Mouse (Mus musculus) neural tube, embryonic 13.5 days (tissue): ENCODE results near the gene Pir. TPM values are rescaled to one million over a fixed set of nuclear protein-coding genes. Genes with fewer than 3 reads are reported as not detected.

Experiments
- ATAC-seq: fragments of 200-750 bp; cut with Nextera tagmentation; 2 replicates; pipeline ENCODE4 v1.8.0; 2017; ENCODE audit warnings: low read depth, mild to moderate bottlenecking, moderate TSS enrichment, moderate library complexity
- H3K27ac ChIP-seq: fragments of 300-500 bp; sonication (generic); replicated peaks from 2 replicates; pipeline ENCODE4 v1.5.1; 2015; ENCODE audit warnings: moderate library complexity, mild to moderate bottlenecking, inconsistent platforms
- H3K27me3 ChIP-seq: fragments of 300-500 bp; sonication (generic); 2 replicates; pipeline ENCODE4 v1.6.1; 2015; ENCODE audit warnings: mild to moderate bottlenecking, inconsistent platforms
- H3K36me3 ChIP-seq: fragments of 300-500 bp; sonication (generic); 2 replicates; pipeline ENCODE4 v1.6.1; 2015; ENCODE audit warnings: mild to moderate bottlenecking, inconsistent platforms
- H3K4me1 ChIP-seq: fragments of 300-500 bp; sonication (generic); replicated peaks from 2 replicates; pipeline ENCODE4 v1.6.1; 2015; ENCODE audit warnings: inconsistent platforms
- H3K4me2 ChIP-seq: fragments of 300-500 bp; sonication (generic); 2 replicates; pipeline ENCODE4 v1.6.1; 2015; ENCODE audit warnings: inconsistent platforms, mild to moderate bottlenecking, moderate library complexity
- H3K4me3 ChIP-seq: fragments of 300-500 bp; sonication (generic); 2 replicates; pipeline ENCODE4 v1.5.1; 2015; ENCODE audit warnings: mild to moderate bottlenecking, inconsistent platforms
- H3K9ac ChIP-seq: fragments of 300-500 bp; sonication (generic); 2 replicates; pipeline ENCODE4 v1.6.1; 2015; ENCODE audit warnings: moderate library complexity, mild to moderate bottlenecking, inconsistent platforms
- H3K9me3 ChIP-seq: fragments of 300-500 bp; sonication (generic); 2 replicates; pipeline ENCODE4 v1.6.1; 2016; ENCODE audit warnings: inconsistent platforms
- WGBS: fragments of 180-500 bp; shearing (Covaris S2); methylation state at CpG from one replicate; pipeline ENCODE4 v1.1.7; 2015; 5-methylcytosine and 5-hydroxymethylcytosine counted together
- polyA plus RNA-seq: library from polyadenylated mRNA; unstranded; fragments of >200 nt; fragmentation: Nextera tagmentation; extraction: Ambion mirVana; gene quantifications from 2 replicates; pipeline ENCODE4 v1.2.1, GENCODE M21; 2015

Gene Pir
- polyA plus RNA-seq, 1 experiment from 2014 or later: 3.2 TPM

DNA sequence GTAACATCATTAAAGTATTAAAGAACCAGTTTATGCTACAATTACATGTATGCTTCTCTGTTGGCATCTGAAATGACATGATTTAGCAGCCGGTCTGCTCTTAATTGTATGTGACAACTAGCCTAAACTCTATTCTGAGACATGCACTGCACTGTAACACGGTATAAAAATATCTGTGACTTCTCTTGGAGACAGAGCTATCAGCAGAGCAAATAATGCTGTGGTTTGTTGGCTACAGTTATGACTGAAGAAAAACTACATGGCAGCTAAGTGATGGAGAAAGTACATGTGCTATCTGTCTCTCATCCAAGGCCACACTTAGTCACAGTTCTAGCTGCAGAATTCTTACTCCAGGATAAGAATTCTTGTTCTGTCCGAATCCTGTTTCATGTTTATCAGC, 79.8 kb downstream of the Pir start:
- H3K27me3 ChIP-seq: no peaks in the 10 kb centered on the region
- H3K4me2 ChIP-seq: no peak overlapping the region
- H3K9ac ChIP-seq: no peak overlapping the region
- no peak for ATAC-seq
- H3K36me3 ChIP-seq: no peaks in the 10 kb centered on the region
- no peaks in the 10 kb centered on the region for H3K9me3 ChIP-seq
- no peak overlapping the region for H3K27ac ChIP-seq
- 87% methylated on average over 3 of the region's 3 CpGs for WGBS
- no peak overlapping the region for H3K4me3 ChIP-seq
- H3K4me1 ChIP-seq: no peaks in the 10 kb centered on the region

GRCm38 (mm10) chrX:164365153-164365865, 96.1 kb downstream of the Pir start:
- Histone ChIP-seq H3K27me3 (no peaks in the 10 kb centered on the region; the same call in 1 of the 2 replicates), H3K4me2 (no peak overlapping the region), H3K9me3 (no peaks in the 10 kb centered on the region), H3K4me1 (no peaks in the 10 kb centered on the region), H3K9ac (no peak overlapping the region), H3K4me3 (no peak overlapping the region), H3K36me3 (no peaks in the 10 kb centered on the region), H3K27ac (no peak overlapping the region)
- 84% methylated on average over 4 of the region's 4 CpGs for WGBS
- ATAC-seq: no peak

DNA sequence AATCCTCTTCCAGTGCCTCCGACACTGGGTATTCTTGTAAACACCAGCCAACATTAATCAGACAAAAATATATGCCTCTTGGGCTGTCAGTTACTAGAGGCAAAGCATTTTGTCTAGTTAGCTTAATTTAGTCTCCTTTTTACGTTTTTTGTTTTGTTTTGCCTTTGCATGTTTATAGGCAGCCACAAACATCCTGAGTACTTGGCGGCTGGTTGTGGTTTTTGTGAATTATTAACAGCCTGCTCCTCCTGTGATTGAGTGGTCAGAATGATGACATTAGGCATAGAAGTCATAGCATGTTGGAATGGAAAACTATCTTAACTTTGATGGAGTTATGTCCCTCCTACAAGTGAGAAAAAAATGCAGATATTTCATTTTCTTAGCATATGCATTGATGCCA, 101.4 kb downstream of the Pir start:
- Histone ChIP-seq H3K27ac (no peak overlapping the region), H3K27me3 (peaks cover 5% of the 10 kb centered on the region; the same call in 1 of the 2 replicates), H3K36me3 (no peaks in the 10 kb centered on the region), H3K4me1 (no peaks in the 10 kb centered on the region), H3K9me3 (no peaks in the 10 kb centered on the region), H3K4me2 (no peak overlapping the region), H3K4me3 (no peak overlapping the region), H3K9ac (no peak overlapping the region)
- 86% methylated on average over 3 of the region's 3 CpGs for WGBS
- ATAC-seq: no peak

- Histone ChIP-seq H3K9me3 (no peaks in the 10 kb centered on the region), H3K27me3 (peaks cover 5% of the 10 kb centered on the region; the same call in 1 of the 2 replicates), H3K36me3 (no peaks in the 10 kb centered on the region), H3K27ac (no peak within 1 kb of the TSS), H3K4me1 (no peaks in the 10 kb centered on the region), H3K4me3 (no peak within 1 kb of the TSS), H3K4me2 (no peak within 1 kb of the TSS), H3K9ac (no peak within 1 kb of the TSS)
- ATAC-seq: no peak
- 37% methylated on average over 3 of the region's 3 CpGs for WGBS
These were observed 103.9 kb downstream of the Pir start, which contains the start of gene Vegfd for GRCm38 (mm10) chrX:164373081-164373480. Gene Vegfd, plus strand, starts transcription at chrX:164373378.

- ATAC-seq: no peak
- H3K9ac ChIP-seq: no peak overlapping the region
- no peaks in the 10 kb centered on the region for H3K36me3 ChIP-seq
- no peak overlapping the region for H3K4me3 ChIP-seq
- H3K4me1 ChIP-seq: no peaks in the 10 kb centered on the region
- H3K27me3 ChIP-seq: peaks cover 5% of the 10 kb centered on the region; the same call in 1 of the 2 replicates
- H3K9me3 ChIP-seq: no peaks in the 10 kb centered on the region
- no peak overlapping the region for H3K4me2 ChIP-seq
- 60% methylated on average over 5 of the region's 5 CpGs for WGBS
- H3K27ac ChIP-seq: no peak overlapping the region
These were observed 105.4 kb downstream of the Pir start for GRCm38 (mm10) chrX:164374586-164374985.

DNA sequence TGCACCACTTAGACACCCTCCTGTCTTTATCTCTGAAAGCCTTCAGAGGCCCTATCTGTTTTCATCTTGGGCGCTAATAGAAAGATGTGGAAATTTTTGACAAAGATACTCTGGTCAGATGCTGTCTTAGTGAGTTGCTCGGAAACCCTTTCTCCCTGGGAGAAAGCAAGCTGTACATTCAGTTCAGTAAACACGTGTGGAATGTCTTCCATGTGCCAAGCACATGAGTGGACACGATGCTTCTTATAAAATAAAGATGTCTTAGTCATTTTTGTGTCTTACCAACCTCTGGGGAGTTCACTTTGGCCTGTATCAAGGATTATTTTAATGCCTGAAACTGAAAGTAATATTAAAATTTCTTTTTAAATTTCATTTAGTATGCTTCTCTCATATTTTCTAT, 110.5 kb downstream of the Pir start:
- WGBS: 80% methylated on average over 4 of the region's 4 CpGs
- no peaks in the 10 kb centered on the region for H3K36me3 ChIP-seq
- H3K27me3 ChIP-seq: peaks cover 8% of the 10 kb centered on the region
- H3K4me3 ChIP-seq: no peak overlapping the region
- no peaks in the 10 kb centered on the region for H3K9me3 ChIP-seq
- ATAC-seq: no peak
- no peak overlapping the region for H3K4me2 ChIP-seq
- no peak overlapping the region for H3K27ac ChIP-seq
- no peaks in the 10 kb centered on the region for H3K4me1 ChIP-seq
- no peak overlapping the region for H3K9ac ChIP-seq

DNA sequence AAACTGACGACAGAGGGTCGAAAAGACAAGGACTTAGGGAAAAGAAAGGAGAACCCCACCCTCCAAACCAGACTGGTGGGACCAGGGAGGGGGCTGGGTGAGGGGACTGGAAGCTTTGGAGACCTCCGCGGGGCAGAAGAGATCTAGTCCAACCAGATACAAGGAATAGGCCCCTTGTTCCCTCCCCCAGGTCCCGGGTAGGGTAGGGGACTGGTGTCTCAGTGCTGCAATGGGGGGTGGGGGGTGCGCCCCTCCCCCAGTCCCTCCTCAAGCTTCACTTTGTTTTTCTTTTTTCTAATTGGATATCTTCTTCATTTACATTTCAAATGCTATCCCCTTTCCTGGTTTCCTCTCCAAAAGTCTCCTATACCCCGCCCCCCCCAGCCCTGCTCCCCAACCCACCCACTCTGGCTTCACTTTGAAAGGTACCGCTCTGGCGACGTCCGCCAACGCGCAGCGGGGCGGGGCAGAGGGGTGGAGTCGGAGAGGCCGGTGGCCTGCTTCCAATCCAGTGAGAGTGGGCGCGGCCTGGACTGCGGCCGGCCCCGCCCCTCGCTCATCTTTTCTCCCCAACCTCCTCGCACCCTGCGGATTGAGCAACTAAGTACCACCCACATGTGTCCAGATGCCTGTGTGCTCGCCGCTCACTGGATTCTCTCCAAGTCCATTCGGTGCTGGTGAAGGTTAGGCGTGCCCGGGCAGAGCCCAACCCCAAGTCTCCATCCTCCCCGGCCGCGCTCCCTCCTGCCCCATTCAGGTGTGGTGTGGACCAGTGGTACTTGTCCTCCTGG, 112.6 kb downstream of the Pir start:
- H3K27me3 ChIP-seq: peaks cover 5% of the 10 kb centered on the region; the same call in 1 of the 2 replicates
- H3K9ac ChIP-seq: 0 out of 2 replicates have a peak overlapping the region, but pooled peaks have one; percentile 26
- no peak overlapping the region for H3K27ac ChIP-seq
- peak; percentile 99 for ATAC-seq
- H3K9me3 ChIP-seq: no peaks in the 10 kb centered on the region
- WGBS: 24% methylated on average over 29 of the region's 33 CpGs
- H3K4me2 ChIP-seq: peak overlapping the region; percentile 71
- H3K36me3 ChIP-seq: no peaks in the 10 kb centered on the region
- no peaks in the 10 kb centered on the region for H3K4me1 ChIP-seq
- H3K4me3 ChIP-seq: peak overlapping the region; percentile 40

DNA sequence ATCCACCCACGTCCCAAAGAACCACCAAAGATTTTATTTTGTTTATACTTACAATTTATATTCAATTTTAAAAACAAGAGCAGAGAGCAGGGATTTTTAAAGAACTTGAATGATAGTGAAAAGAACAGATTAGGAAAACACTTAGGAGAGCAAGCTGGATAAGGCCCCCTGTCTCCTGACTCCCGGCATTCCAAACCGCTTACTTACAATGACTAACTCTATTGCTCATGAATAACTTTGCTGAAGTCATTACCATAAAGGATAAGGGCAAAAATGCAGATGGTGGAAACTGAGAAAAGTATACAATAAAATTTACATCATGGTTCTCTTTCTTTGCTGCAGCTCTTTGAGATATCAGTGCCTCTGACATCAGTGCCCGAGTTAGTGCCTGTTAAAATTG, 124.9 kb downstream of the Pir start:
- H3K4me3 ChIP-seq: no peak overlapping the region
- no peak overlapping the region for H3K9ac ChIP-seq
- H3K4me1 ChIP-seq: no peaks in the 10 kb centered on the region
- H3K27ac ChIP-seq: no peak overlapping the region
- H3K27me3 ChIP-seq: no peaks in the 10 kb centered on the region
- H3K36me3 ChIP-seq: no peaks in the 10 kb centered on the region
- no peak for ATAC-seq
- 87% methylated on average over 4 of the region's 4 CpGs for WGBS
- no peak overlapping the region for H3K4me2 ChIP-seq
- H3K9me3 ChIP-seq: no peaks in the 10 kb centered on the region

DNA sequence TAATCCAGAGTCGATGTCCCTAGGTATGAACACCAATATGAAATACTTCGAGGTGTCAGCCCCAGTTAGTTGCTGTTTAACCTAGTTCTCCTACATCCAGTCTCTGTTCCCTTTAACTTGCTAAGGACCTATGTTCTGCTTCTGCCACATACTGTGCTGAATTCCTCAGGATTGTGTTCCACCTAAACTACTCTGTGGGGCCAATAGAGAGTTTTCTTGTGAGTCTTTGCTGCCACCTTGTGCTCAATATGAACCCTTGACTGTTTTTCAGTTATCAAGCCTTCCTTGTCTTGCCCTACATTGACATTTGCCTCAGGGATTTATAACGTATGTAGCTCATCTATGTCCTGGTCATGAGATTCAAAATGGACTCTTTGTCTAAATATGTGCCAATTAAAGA, 129.3 kb downstream of the Pir start:
- no peak overlapping the region for H3K4me3 ChIP-seq
- no peak overlapping the region for H3K27ac ChIP-seq
- H3K4me1 ChIP-seq: no peaks in the 10 kb centered on the region
- no peak overlapping the region for H3K4me2 ChIP-seq
- no peak for ATAC-seq
- no peaks in the 10 kb centered on the region for H3K9me3 ChIP-seq
- no peaks in the 10 kb centered on the region for H3K27me3 ChIP-seq
- no peak overlapping the region for H3K9ac ChIP-seq
- WGBS: 59% methylated on average over 3 of the region's 3 CpGs
- no peaks in the 10 kb centered on the region for H3K36me3 ChIP-seq

GRCm38 (mm10) chrX:164405080-164405649, 136.0 kb downstream of the Pir start:
- H3K4me3 ChIP-seq: no peak overlapping the region
- no peaks in the 10 kb centered on the region for H3K4me1 ChIP-seq
- no peak overlapping the region for H3K9ac ChIP-seq
- peaks cover 9% of the 10 kb centered on the region; the same call in 1 of the 2 replicates for H3K27me3 ChIP-seq
- no peak overlapping the region for H3K4me2 ChIP-seq
- ATAC-seq: no peak
- H3K36me3 ChIP-seq: no peaks in the 10 kb centered on the region
- no peaks in the 10 kb centered on the region for H3K9me3 ChIP-seq
- H3K27ac ChIP-seq: no peak overlapping the region

- H3K4me3 ChIP-seq: no peak overlapping the region
- no peak overlapping the region for H3K9ac ChIP-seq
- H3K4me2 ChIP-seq: no peak overlapping the region
- H3K27me3 ChIP-seq: peaks cover 9% of the 10 kb centered on the region; the same call in 1 of the 2 replicates
- H3K9me3 ChIP-seq: no peaks in the 10 kb centered on the region
- ATAC-seq: no peak
- 73% methylated on average over 9 of the region's 9 CpGs for WGBS
- no peaks in the 10 kb centered on the region for H3K36me3 ChIP-seq
- no peak overlapping the region for H3K27ac ChIP-seq
- no peaks in the 10 kb centered on the region for H3K4me1 ChIP-seq
These were observed 137.2 kb downstream of the Pir start for GRCm38 (mm10) chrX:164406133-164407022.
